Mouse (Mus musculus) kidney, postnatal 0 days (tissue): ENCODE data around the gene Pgam2. TPM values are rescaled to one million over a fixed set of nuclear protein-coding genes. Genes with fewer than 3 reads are reported as not detected.

ENCODE experiments used
- ATAC-seq: fragments of 200-750 bp; cut with Nextera tagmentation; replicated peaks from 2 replicates; pipeline ENCODE4 v1.8.0; 2017; ENCODE audit warnings: low read depth, moderate number of reproducible peaks, moderate TSS enrichment, moderate library complexity; ENCODE audit not compliant: low FRiP score
- DNase-seq: peaks from one replicate; pipeline ENCODE4 v3.0.0-alpha.2; 2016; ENCODE audit warnings: low spot score
- H3K27ac ChIP-seq: fragments of 300-500 bp; sonication (generic); 2 replicates; pipeline ENCODE4 v1.5.1; 2014; ENCODE audit warnings: mild to moderate bottlenecking
- H3K27me3 ChIP-seq: fragments of 300-500 bp; sonication (generic); 2 replicates; pipeline ENCODE4 v1.6.1; 2014; ENCODE audit warnings: low read length, mixed read lengths; ENCODE audit not compliant: insufficient read depth
- H3K36me3 ChIP-seq: fragments of 300-500 bp; sonication (generic); 2 replicates; pipeline ENCODE4 v1.6.1; 2014; ENCODE audit warnings: low read length, mixed read lengths; ENCODE audit not compliant: insufficient read depth
- H3K4me1 ChIP-seq: fragments of 300-500 bp; sonication (generic); replicated peaks from 2 replicates; pipeline ENCODE4 v1.6.1; 2014; ENCODE audit warnings: antibody characterized with exemption, low read length, mixed read lengths; ENCODE audit not compliant: insufficient read depth
- H3K4me2 ChIP-seq: fragments of 300-500 bp; sonication (generic); 2 replicates; pipeline ENCODE4 v1.6.1; 2014; ENCODE audit warnings: mild to moderate bottlenecking, low read length, moderate library complexity, mixed read lengths
- H3K4me3 ChIP-seq: fragments of 300-500 bp; sonication (generic); replicated peaks from 2 replicates; pipeline ENCODE4 v1.5.1; 2014; ENCODE audit warnings: low read depth, low read length
- H3K9ac ChIP-seq: fragments of 300-500 bp; sonication (generic); 2 replicates; pipeline ENCODE4 v1.6.1; 2014; ENCODE audit warnings: low read depth, low read length
- H3K9me3 ChIP-seq: fragments of 300-500 bp; sonication (generic); replicated peaks from 2 replicates; pipeline ENCODE4 v1.6.1; 2016; ENCODE audit warnings: low read length, inconsistent platforms, mixed read lengths
- CTCF ChIP-seq: IDR thresholded peaks from 2 replicates; pipeline ENCODE4 v1.5.1; 2016; ENCODE audit warnings: antibody characterized with exemption, low read depth, mild to moderate bottlenecking, moderate library complexity
- WGBS: fragments of 180-500 bp; shearing (Covaris S2); extraction: QIAGEN DNeasy Blood & Tissue Kit; methylation state at CpG from one replicate; pipeline ENCODE4 v1.1.7; 2014; 5-methylcytosine and 5-hydroxymethylcytosine counted together
- polyA plus RNA-seq: library from polyadenylated mRNA; unstranded; fragments of >200 nt; fragmentation: Nextera tagmentation; extraction: Ambion mirVana; gene quantifications from 2 replicates; pipeline ENCODE4 v1.2.1, GENCODE M21; 2015

Gene Pgam2
- polyA plus RNA-seq, 1 experiment from 2014 or later = 111 TPM

GRCm38 (mm10) chr11:5846639-5847345 lies 43.3 kb upstream of the Pgam2 start:
- DNase-seq = peak; percentile 47
- TF ChIP-seq CTCF = no peak

DNA sequence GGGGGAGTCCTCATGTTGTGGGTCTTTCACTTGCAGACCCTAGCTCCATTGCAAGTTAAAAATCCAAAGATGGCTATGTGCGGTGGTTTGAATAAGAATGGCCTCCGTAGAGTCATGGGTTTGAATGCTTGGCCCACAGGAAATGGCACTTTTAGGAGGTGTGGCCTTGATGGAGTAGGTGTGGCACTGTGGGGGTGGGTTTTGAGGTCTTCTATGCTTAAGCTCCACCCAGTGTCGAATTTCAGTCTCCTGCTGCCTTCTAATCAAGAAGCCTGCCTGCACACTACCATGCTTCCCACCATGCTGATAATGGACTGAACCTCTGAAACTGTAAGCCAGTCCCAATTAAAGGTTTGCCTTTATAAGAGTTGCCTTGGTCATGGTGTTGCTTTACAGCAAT lies 39.6 kb upstream of the Pgam2 start:
- ATAC-seq = no peak
- TF ChIP-seq CTCF = no peak
- Histone ChIP-seq H3K36me3 (no peaks in the 10 kb centered on the region), H3K9ac (no peak overlapping the region), H3K9me3 (no peaks in the 10 kb centered on the region), H3K4me1 (0 out of 2 replicates have a peak, but pooled peaks cover 3% of the 10 kb centered on the region), H3K4me2 (no peak overlapping the region), H3K4me3 (no peak overlapping the region), H3K27me3 (no peaks in the 10 kb centered on the region), H3K27ac (no peak overlapping the region)
- 86% methylated on average over 3 of the region's 3 CpGs for WGBS
- no peak for DNase-seq

More at GRCm38 (mm10) chr11:5846639-5847345, 43.3 kb upstream of the Pgam2 start:
- Histone ChIP-seq H3K4me3 (no peak overlapping the region), H3K4me1 (0 out of 2 replicates have a peak, but pooled peaks cover 3% of the 10 kb centered on the region), H3K27ac (peak overlapping the region; percentile 58; the same call in 1 of the 2 replicates), H3K9me3 (no peaks in the 10 kb centered on the region), H3K9ac (no peak overlapping the region), H3K4me2 (no peak overlapping the region), H3K27me3 (no peaks in the 10 kb centered on the region), H3K36me3 (no peaks in the 10 kb centered on the region)
- 50% methylated on average over 7 of the region's 7 CpGs for WGBS
- peak; percentile 70 for ATAC-seq

GRCm38 (mm10) chr11:5841751-5842150 lies 38.2 kb upstream of the Pgam2 start:
- 0 out of 2 replicates have a peak, but pooled peaks cover 3% of the 10 kb centered on the region for H3K4me1 ChIP-seq
- no peak for TF ChIP-seq CTCF
- H3K4me2 ChIP-seq = no peak overlapping the region
- WGBS = 95% methylated on average over 2 of the region's 2 CpGs
- no peak overlapping the region for H3K4me3 ChIP-seq
- no peak for ATAC-seq
- no peak overlapping the region for H3K9ac ChIP-seq
- no peaks in the 10 kb centered on the region for H3K9me3 ChIP-seq
- H3K36me3 ChIP-seq = no peaks in the 10 kb centered on the region
- H3K27ac ChIP-seq = no peak overlapping the region
- DNase-seq = no peak
- no peaks in the 10 kb centered on the region for H3K27me3 ChIP-seq

- Histone ChIP-seq H3K36me3 (no peaks in the 10 kb centered on the region), H3K27ac (no peak overlapping the region), H3K4me2 (no peak overlapping the region), H3K4me1 (no peaks in the 10 kb centered on the region), H3K4me3 (no peak overlapping the region), H3K9ac (no peak overlapping the region), H3K27me3 (no peaks in the 10 kb centered on the region), H3K9me3 (no peaks in the 10 kb centered on the region)
- DNase-seq (no peak), ATAC-seq (no peak)
- TF ChIP-seq CTCF = no peak
- 86% methylated on average over 7 of the region's 7 CpGs for WGBS
Measured at GRCm38 (mm10) chr11:5840346-5840745, 36.8 kb upstream of the Pgam2 start.

DNA sequence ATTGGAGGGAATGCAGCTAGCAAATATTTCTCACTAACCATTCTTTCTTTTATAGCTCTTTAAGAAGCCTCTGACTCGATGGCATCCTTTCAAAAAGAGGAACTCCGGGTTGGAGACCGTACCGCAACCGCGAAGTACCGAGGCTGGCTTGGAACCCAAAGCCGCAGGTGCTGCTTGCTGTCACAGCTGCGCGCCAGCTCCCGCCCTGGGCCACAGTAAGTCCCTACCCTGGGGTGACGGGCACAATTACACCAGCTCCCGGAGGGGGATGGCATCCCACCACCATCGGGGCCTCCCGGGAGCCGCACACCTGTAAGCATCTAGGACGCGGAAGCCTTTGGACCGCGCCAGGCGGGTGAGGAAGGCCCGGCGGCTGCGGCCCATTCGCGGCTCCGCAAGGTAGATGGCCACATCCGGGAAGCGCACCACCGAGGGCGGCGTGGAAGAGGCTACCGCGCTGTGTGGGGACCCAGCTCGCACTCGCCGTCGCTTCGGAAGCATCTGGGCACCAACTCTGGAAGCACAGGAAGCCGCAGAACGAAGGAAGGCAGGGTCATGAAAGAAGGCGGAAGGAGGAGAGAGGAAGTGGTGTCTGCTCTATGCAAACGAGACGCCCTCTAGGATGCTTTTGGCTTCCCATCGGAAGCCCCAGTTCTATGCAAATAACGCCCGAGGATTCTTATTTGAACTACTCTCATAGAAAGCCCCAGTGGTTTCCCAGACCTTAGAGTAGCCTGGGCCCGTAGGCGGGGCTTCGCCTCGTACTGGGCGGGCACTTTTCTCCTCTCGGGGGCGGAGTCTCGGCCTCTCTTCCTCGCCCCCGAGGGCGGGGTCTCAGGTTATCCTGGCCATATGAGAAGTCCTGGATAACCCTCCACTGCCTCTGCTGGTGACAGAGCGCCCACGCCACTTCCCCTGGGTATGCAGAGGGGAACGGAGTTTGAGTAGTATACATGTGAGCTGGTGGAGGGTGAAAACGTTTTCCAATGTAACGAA lies 34.0 kb upstream of the Pgam2 start, which contains the start of gene Polm:
Gene Polm, minus strand, starts transcription at position 766 of the 996 bp plus-strand sequence.
- Histone ChIP-seq H3K9ac (peak within 1 kb of the TSS; percentile 84), H3K4me2 (peak within 1 kb of the TSS; percentile 88), H3K9me3 (no peaks in the 10 kb centered on the region), H3K36me3 (peaks cover 10% of the 10 kb centered on the region; the same call in 1 of the 2 replicates), H3K4me3 (peak within 1 kb of the TSS; percentile 66), H3K27ac (peak within 1 kb of the TSS; percentile 86), H3K4me1 (no peaks in the 10 kb centered on the region), H3K27me3 (no peaks in the 10 kb centered on the region)
- peak; percentile 98 for DNase-seq
- peak; percentile 80 for TF ChIP-seq CTCF
- WGBS = under 1% methylated on average over 63 of the region's 63 CpGs
- ATAC-seq = peak; percentile 95

GRCm38 (mm10) chr11:5836126-5836525 lies 32.6 kb upstream of the Pgam2 start:
- H3K27me3 ChIP-seq = no peaks in the 10 kb centered on the region
- no peak overlapping the region for H3K27ac ChIP-seq
- peak; percentile 63 for TF ChIP-seq CTCF
- H3K36me3 ChIP-seq = peaks cover 17% of the 10 kb centered on the region
- WGBS = 37% methylated on average over 1 of the region's 1 CpGs
- H3K9ac ChIP-seq = no peak overlapping the region
- H3K4me3 ChIP-seq = no peak overlapping the region
- H3K4me1 ChIP-seq = no peaks in the 10 kb centered on the region
- peak; percentile 31 for ATAC-seq
- peak; percentile 71 for DNase-seq
- no peak overlapping the region for H3K4me2 ChIP-seq
- no peaks in the 10 kb centered on the region for H3K9me3 ChIP-seq
